25 mouse cellular contexts compared by ENCODE assay signal in genomic region chr11:35963981-35964549, GRCm38 (mm10). TPM values are rescaled to one million over a fixed set of nuclear protein-coding genes. Genes with fewer than 3 reads are reported as not detected.
DNase-seq lines count a peak whose midpoint lies in the region; ATAC-seq and TF ChIP-seq lines count a peak whose summit lies in the region.
"Had no signal": no experiment of that assay in that cellular context is flagged by ENCODE, and none has a peak within 500 bp of the region (broad histone marks: within the 10 kb centered on the region; RNA-seq: fewer than 3 reads in every experiment).

No protein-coding gene starts in this region.

- H3K4me3 ChIP-seq in liver, adult 2 months (ENCODE audit: insufficient read depth, low read depth, low read length), result no peak overlapping the region
- H3K4me3 ChIP-seq in lung, embryonic 16.5 days (ENCODE audit: low read length), result no peak overlapping the region
- H3K4me3 ChIP-seq in lung, adult 2 months (replicated peaks; ENCODE audit: extremely low read depth, low read depth, low read length), result no peak overlapping the region
- H3K4me3 ChIP-seq in intestine, embryonic 15.5 days (replicated peaks), result no peak overlapping the region
- H3K4me3 ChIP-seq in stomach, embryonic 15.5 days (replicated peaks), result no peak overlapping the region
- H3K4me3 ChIP-seq: embryonic facial prominence, embryonic 10.5 days; heart, embryonic 15.5 days; hindbrain, embryonic 15.5 days; left cerebral cortex, adult 2 months; midbrain, embryonic 12.5 days had no signal

- H3K27me3 ChIP-seq in liver, adult 2 months (ENCODE audit: control insufficient read depth, insufficient read depth, low read length), result no peaks in the 10 kb centered on the region
- no peaks in the 10 kb centered on the region for H3K27me3 ChIP-seq in lung, embryonic 16.5 days (ENCODE audit: control insufficient read depth, insufficient read depth, low read depth, low read length)
- no peaks in the 10 kb centered on the region for H3K27me3 ChIP-seq in intestine, embryonic 15.5 days (replicated peaks)
- no peaks in the 10 kb centered on the region for H3K27me3 ChIP-seq in stomach, embryonic 15.5 days (replicated peaks)
- H3K27me3 ChIP-seq: heart, embryonic 15.5 days; hindbrain, embryonic 15.5 days; midbrain, embryonic 12.5 days; Patski had no signal

- peaks cover 39% of the 10 kb centered on the region for H3K79me2 ChIP-seq in liver, adult 2 months (ENCODE audit: control insufficient read depth, insufficient read depth, low read length)

- intact Hi-C loops in heart, postnatal 10 days (cut with DNase I), result no loop called here

- no peaks in the 10 kb centered on the region for H3K9me3 ChIP-seq in lung, embryonic 16.5 days (ENCODE audit: control insufficient read depth, low read length)
- no peaks in the 10 kb centered on the region for H3K9me3 ChIP-seq in intestine, embryonic 15.5 days
- no peaks in the 10 kb centered on the region for H3K9me3 ChIP-seq in stomach, embryonic 15.5 days
- H3K9me3 ChIP-seq: embryonic facial prominence, embryonic 10.5 days; heart, embryonic 15.5 days; hindbrain, embryonic 15.5 days; midbrain, embryonic 12.5 days had no signal

- H3K27ac ChIP-seq in liver, adult 2 months (replicated peaks; ENCODE audit: insufficient read depth, low read depth, low read length), result peak overlapping the region; percentile 78
- peak overlapping the region; percentile 64 for H3K27ac ChIP-seq in lung, embryonic 16.5 days (ENCODE audit: low read length)
- peak overlapping the region; percentile 81 for H3K27ac ChIP-seq in intestine, embryonic 15.5 days
- H3K27ac ChIP-seq in stomach, embryonic 15.5 days, result peak overlapping the region; percentile 57; the same call in 1 of the 2 replicates
- H3K27ac ChIP-seq: embryonic facial prominence, embryonic 10.5 days; heart, embryonic 15.5 days; hindbrain, embryonic 15.5 days; left cerebral cortex, adult 2 months; macrophage; midbrain, embryonic 12.5 days had no signal

- ATAC-seq in lung, embryonic 16.5 days (ENCODE audit: low read depth), result peak; percentile 15; the same call in 1 of the 2 replicates
- ATAC-seq in intestine, embryonic 15.5 days, result peak; percentile 88
- peak; percentile 24; the same call in 1 of the 2 replicates for ATAC-seq in stomach, embryonic 15.5 days (ENCODE audit: insufficient read depth, low FRiP score, low read depth)
- ATAC-seq: forebrain, embryonic 16.5 days; Patski had no signal

- DNase-seq in liver, adult 2 months (ENCODE audit: extremely low read depth, low read depth, low spot score), result no peak
- no peak for DNase-seq in liver
- DNase-seq in lung, adult 2 months, result no peak
- DNase-seq in heart, postnatal 10 days, result no peak
- no peak for DNase-seq in cerebellum, adult 11 months
- DNase-seq: cerebellum, adult 9-11 months; gastrocnemius, postnatal 14 days; heart, adult 18-20 months; heart, postnatal 4 days; spleen, adult 18-20 months; thymus, adult 18-20 months; thymus, postnatal 4 days had no signal

- H3K9ac ChIP-seq in liver, adult 2 months (ENCODE audit: low read depth, low read length), result no peak overlapping the region
- no peak overlapping the region for H3K9ac ChIP-seq in lung, embryonic 16.5 days (ENCODE audit: low read length)
- H3K9ac ChIP-seq in intestine, embryonic 15.5 days, result no peak overlapping the region
- no peak overlapping the region for H3K9ac ChIP-seq in stomach, embryonic 15.5 days
- H3K9ac ChIP-seq: heart, embryonic 15.5 days; hindbrain, embryonic 15.5 days; midbrain, embryonic 12.5 days had no signal

- no peak for TF ChIP-seq POLR2A in liver, adult 2 months (IDR thresholded peaks at IDR 0.05; ENCODE audit: extremely low read depth, insufficient read depth, low read length)
- no peak for TF ChIP-seq POLR2A in lung, adult 2 months (IDR thresholded peaks at IDR 0.05; ENCODE audit: borderline replicate concordance, extremely low read depth, low read depth, low read length)

- peaks cover 55% of the 10 kb centered on the region for H3K4me1 ChIP-seq in liver, adult 2 months (ENCODE audit: control insufficient read depth, insufficient read depth, low read length)
- H3K4me1 ChIP-seq in lung, embryonic 16.5 days (replicated peaks; ENCODE audit: control insufficient read depth, insufficient read depth, low read length), result no peaks in the 10 kb centered on the region
- H3K4me1 ChIP-seq in lung, adult 2 months (ENCODE audit: control insufficient read depth, insufficient read depth, low read length), result peaks cover 9% of the 10 kb centered on the region
- 0 out of 2 replicates have a peak, but pooled peaks cover 9% of the 10 kb centered on the region for H3K4me1 ChIP-seq in intestine, embryonic 15.5 days (replicated peaks)
- 0 out of 2 replicates have a peak, but pooled peaks cover 3% of the 10 kb centered on the region for H3K4me1 ChIP-seq in stomach, embryonic 15.5 days

- no peak for TF ChIP-seq CTCF in liver, adult 2 months (IDR thresholded peaks at IDR 0.05; ENCODE audit: low read depth, low read length)
- TF ChIP-seq CTCF in lung, adult 2 months (IDR thresholded peaks at IDR 0.05; ENCODE audit: insufficient read depth, low read length), result no peak

- H3K4me2 ChIP-seq in lung, embryonic 16.5 days (ENCODE audit: low read depth, low read length), result no peak overlapping the region
- H3K4me2 ChIP-seq in intestine, embryonic 15.5 days (replicated peaks), result peak overlapping the region; percentile 28; the same call in 1 of the 2 replicates
- H3K4me2 ChIP-seq in stomach, embryonic 15.5 days, result no peak overlapping the region
- H3K4me2 ChIP-seq: heart, embryonic 15.5 days; hindbrain, embryonic 15.5 days; midbrain, embryonic 12.5 days had no signal

- 78% methylated on average over 9 of the region's 9 CpGs for WGBS in liver, adult 2 months
- 73% methylated on average over 9 of the region's 9 CpGs for WGBS in lung, embryonic 16.5 days
- WGBS in lung, adult 2 months, result 75% methylated on average over 9 of the region's 9 CpGs
- WGBS in intestine, embryonic 15.5 days, result 43% methylated on average over 9 of the region's 9 CpGs
- 71% methylated on average over 9 of the region's 9 CpGs for WGBS in stomach, embryonic 15.5 days

- no peaks in the 10 kb centered on the region for H3K36me3 ChIP-seq in liver, adult 2 months (ENCODE audit: control insufficient read depth, insufficient read depth, low read length)
- H3K36me3 ChIP-seq in lung, embryonic 16.5 days (ENCODE audit: control insufficient read depth, insufficient read depth, low read length), result no peaks in the 10 kb centered on the region
- no peaks in the 10 kb centered on the region for H3K36me3 ChIP-seq in intestine, embryonic 15.5 days
- no peaks in the 10 kb centered on the region for H3K36me3 ChIP-seq in stomach, embryonic 15.5 days
- H3K36me3 ChIP-seq: G1E; heart, embryonic 15.5 days; hindbrain, embryonic 15.5 days; midbrain, embryonic 12.5 days had no signal

RNA-seq across cellular contexts. Expression of gene Wwc1, which starts 16.3 kb away (rescaled TPM):
- total RNA-seq in liver, adult 2 months (2014; rRNA removed), result 11.3 and 15.7 TPM in 2 replicates
- 25.0 and 32.7 TPM in 2 replicates for polyA plus RNA-seq in liver, adult 2 months (2012; rRNA removed)
- 7.8 and 9.9 TPM in 2 replicates for polyA plus RNA-seq in lung, embryonic 16.5 days (2015; fragmentation: Nextera tagmentation; extraction: Ambion mirVana)
- 97.0 and 99.9 TPM in 2 replicates for polyA plus RNA-seq in lung, adult 2 months (2012; rRNA removed)
- 14.0 and 14.1 TPM in 2 replicates for polyA plus RNA-seq in intestine, embryonic 15.5 days (2015; fragmentation: Nextera tagmentation; extraction: Ambion mirVana)
- polyA plus RNA-seq in stomach, embryonic 15.5 days (2015; fragmentation: Nextera tagmentation; extraction: Ambion mirVana), result 10.9 and 12.6 TPM in 2 replicates
- 1 to 10 TPM; 1.1 to 1.4 TPM for total RNA-seq in heart, postnatal 10 days (2021)
- total RNA-seq: common myeloid progenitor, adult 5-6 weeks had no signal

Comparison
In these comparisons a context has a peak if more than half of its experiments do, and no peak if none do; other contexts are left out.
1. ATAC-seq: peak in every context shown above with its lines; median percentile 88 in intestine, embryonic 15.5 days; 24 in stomach, embryonic 15.5 days; 15 in lung, embryonic 16.5 days.